Mouse (Mus musculus) T-helper 2 cell (primary cell): Measurements from ENCODE around the gene Gm3383.
"Not testable (repeated sequence)": the region's sequence is repeated elsewhere in the genome, so short reads cannot be mapped to it uniquely, and the experiment has no call there.

Source experiments
- in situ Hi-C: fragments of 300-600 bp; cut with MboI, MseI; formaldehyde crosslinking; loops from one replicate; pipeline ENCODE4 v1.15.1; 2025; ENCODE audit warnings: high pct_unique_total_duplicates

Gm3383 gene

DNA sequence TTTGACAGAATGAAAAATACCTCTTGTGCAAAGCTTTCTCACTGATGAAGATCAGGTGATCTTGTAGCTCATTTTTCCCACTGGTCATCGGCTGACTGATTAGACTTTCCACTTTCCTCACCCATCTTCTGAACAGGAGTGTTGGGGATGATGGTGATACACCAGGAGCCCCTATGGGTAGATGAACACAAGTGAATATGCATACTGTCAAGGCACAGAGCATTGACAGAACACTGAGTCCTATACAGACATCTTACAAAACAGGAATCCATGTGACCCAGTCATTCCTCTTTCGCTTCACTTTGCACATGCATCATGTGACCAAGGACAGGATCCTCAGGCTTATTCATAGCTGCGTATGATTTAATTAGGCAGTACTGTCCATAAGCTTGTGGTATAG is at the start of gene Gm3383:
TSS of gene Gm3383 (minus strand) at position 101 of the 400 bp plus-strand sequence.
- in situ Hi-C loops, result not testable (repeated sequence)

DNA sequence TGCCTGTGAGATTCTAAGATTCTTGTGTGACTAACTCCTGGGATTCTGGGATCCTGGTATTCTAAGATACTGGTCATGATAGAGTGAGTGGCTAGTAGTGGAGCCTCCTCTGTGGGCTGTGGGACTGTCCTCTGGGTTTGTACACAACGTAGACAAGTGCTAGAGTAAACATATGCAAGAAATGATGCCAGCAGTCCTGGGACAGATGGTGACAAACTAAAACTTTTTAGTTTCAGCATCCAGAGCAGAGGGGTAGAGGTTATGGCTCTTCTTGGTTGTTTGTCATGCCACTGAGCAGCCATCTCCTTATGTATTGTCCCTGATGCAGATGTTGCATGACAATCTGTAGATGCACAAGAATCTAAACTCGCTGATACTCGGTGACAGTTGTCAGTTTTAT is 48.1 kb upstream of the Gm3383 start:
- in situ Hi-C loops, result not testable (repeated sequence)

DNA sequence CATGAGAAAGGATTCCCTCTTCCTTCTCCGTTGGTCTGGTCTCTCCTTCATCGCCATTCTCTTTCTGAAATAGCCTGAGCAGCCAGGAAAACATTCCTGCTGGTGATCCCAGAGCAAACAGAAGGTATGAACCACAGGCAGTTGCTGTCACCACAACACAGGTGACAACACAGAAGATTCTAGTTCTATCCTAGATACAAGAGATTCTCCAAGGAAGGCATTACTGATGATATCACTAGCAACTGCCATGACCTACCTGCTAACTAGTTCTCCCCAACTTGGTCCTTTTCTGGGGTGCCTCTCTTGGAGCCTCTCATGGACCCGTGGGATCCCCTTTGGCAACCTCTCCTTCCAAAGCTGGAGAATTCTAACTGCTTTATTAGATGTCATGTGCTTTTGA is 22.4 kb upstream of the Gm3383 start, which contains the start of gene Gm3424:
TSS of gene Gm3424 (minus strand) at position 101 of the 400 bp plus-strand sequence.
- in situ Hi-C loops, result not testable (repeated sequence)

GRCm38 (mm10) chr14:5812699-5813356 is 5.0 kb upstream of the Gm3383 start:
- in situ Hi-C loops, result not testable (repeated sequence)

DNA sequence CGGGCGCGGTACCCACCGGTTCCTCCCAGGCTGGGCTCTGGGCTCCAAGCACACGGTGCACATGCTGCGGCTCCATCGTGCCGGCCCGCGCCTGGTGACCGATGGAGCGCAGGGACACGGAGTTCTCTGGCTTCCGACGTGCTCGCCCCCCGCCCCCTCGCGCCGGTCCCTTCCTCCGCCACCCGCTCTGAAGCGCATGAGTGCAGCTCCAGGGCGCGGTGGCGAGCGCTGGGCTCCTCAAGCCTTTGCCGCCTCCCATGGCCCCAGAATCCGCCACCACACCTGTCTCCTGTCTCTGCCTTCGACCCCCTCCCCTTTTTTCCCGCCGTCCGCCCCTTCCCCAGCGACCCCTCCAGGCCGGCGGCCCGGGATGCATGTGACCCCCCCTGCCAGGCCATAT is 66.3 kb downstream of the Gm3383 start, which contains the start of gene Gm3373:
TSS of gene Gm3373 (minus strand) at position 101 of the 400 bp plus-strand sequence.
- in situ Hi-C loops, result not testable (repeated sequence)

DNA sequence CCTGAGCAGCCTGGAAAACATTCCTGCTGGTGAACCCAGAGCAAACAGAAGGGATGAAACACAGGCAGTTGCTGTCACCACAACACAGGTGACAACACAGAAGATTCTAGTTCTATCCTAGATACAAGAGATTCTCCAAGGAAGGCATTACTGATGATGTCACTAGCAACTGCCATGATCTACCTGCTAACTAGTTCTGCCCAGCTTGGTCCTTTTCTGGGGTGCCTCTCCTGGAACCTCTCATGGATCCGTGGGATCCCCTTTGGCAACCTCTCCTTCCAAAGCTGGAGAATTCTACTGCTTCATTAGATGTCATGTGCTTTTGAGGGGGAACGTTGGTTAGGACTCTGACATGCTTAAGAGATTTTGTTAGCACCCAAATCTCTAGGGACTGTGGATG is 120.4 kb downstream of the Gm3383 start, which contains the start of gene Gm9603:
TSS of gene Gm9603 (minus strand) at position 101 of the 400 bp plus-strand sequence.
- in situ Hi-C loops, result not testable (repeated sequence)

GRCm38 (mm10) chr14:5632928-5633327 is 174.9 kb downstream of the Gm3383 start, which contains the start of gene Gm8265:
Gene Gm8265 (minus strand): TSS chr14:5633028.
- in situ Hi-C loops, result not testable (repeated sequence)
